Mouse (Mus musculus) NIH3T3 (cell line): ENCODE measurements at regions not wholly inside any gene's neighbourhood (a gene's known extent, or its start where the extent isn't known, plus 50 kb on each side); places are given as distances from the start of the nearest gene placed in this dataset.
A peak's percentile ranks its signal among the peaks of the same experiment; 100 is the strongest.

ENCODE experiments used
- DNase-seq: peaks from one replicate; pipeline ENCODE4 v3.0.0-alpha.2; 2012; ENCODE audit warnings: low read depth

GRCm38 (mm10) chr8:25463532-25463931, 639.4 kb upstream of the Adam5 start:
- peak; percentile 67 for DNase-seq

- DNase-seq: no peak
Observed at GRCm38 (mm10) chr8:25462492-25462891, 638.3 kb upstream of the Adam5 start.

GRCm38 (mm10) chr8:25455644-25456043, 631.5 kb upstream of the Adam5 start:
- no peak for DNase-seq

GRCm38 (mm10) chr8:25454972-25455371, 630.8 kb upstream of the Adam5 start:
- no peak for DNase-seq

GRCm38 (mm10) chr8:25453826-25454225, 629.7 kb upstream of the Adam5 start:
- no peak for DNase-seq

GRCm38 (mm10) chr8:25450544-25450943, 626.4 kb upstream of the Adam5 start:
- DNase-seq: no peak

GRCm38 (mm10) chr8:25449590-25449989, 625.4 kb upstream of the Adam5 start:
- DNase-seq: no peak

GRCm38 (mm10) chr8:25447900-25448299, 623.7 kb upstream of the Adam5 start:
- DNase-seq: no peak

- DNase-seq: no peak
Observed at GRCm38 (mm10) chr8:25445968-25446367, 621.8 kb upstream of the Adam5 start.

GRCm38 (mm10) chr8:25445054-25445453, 620.9 kb upstream of the Adam5 start:
- DNase-seq: no peak

- no peak for DNase-seq
Observed at GRCm38 (mm10) chr8:25443552-25443951, 619.4 kb upstream of the Adam5 start.

GRCm38 (mm10) chr8:25441057-25441441, 616.9 kb upstream of the Adam5 start:
- peak; percentile 45 for DNase-seq

- peak; percentile 85 for DNase-seq
Observed at GRCm38 (mm10) chr8:25440391-25441056, 616.4 kb upstream of the Adam5 start.

GRCm38 (mm10) chr8:25439971-25440370, 615.8 kb upstream of the Adam5 start:
- no peak for DNase-seq

- peak; percentile 68 for DNase-seq
Observed at GRCm38 (mm10) chr8:25438021-25438620, 614.0 kb upstream of the Adam5 start.

GRCm38 (mm10) chr8:25437178-25437577, 613.0 kb upstream of the Adam5 start:
- no peak for DNase-seq

- DNase-seq: no peak
Observed at GRCm38 (mm10) chr8:25430552-25430951, 606.4 kb upstream of the Adam5 start.

GRCm38 (mm10) chr8:25429846-25430482, 605.8 kb upstream of the Adam5 start:
- DNase-seq: no peak

- peak; percentile 49 for DNase-seq
Observed at GRCm38 (mm10) chr8:25428761-25429160, 604.6 kb upstream of the Adam5 start.

GRCm38 (mm10) chr8:25426207-25426606, 602.0 kb upstream of the Adam5 start:
- DNase-seq: peak; percentile 31

GRCm38 (mm10) chr8:25421478-25421877, 597.3 kb upstream of the Adam5 start:
- DNase-seq: no peak

GRCm38 (mm10) chr8:25410536-25410935, 586.4 kb upstream of the Adam5 start:
- no peak for DNase-seq

GRCm38 (mm10) chr8:25407862-25408261, 583.7 kb upstream of the Adam5 start:
- DNase-seq: no peak
